Mouse (Mus musculus) forebrain, embryonic 12.5 days (tissue): ENCODE measurements at regions not wholly inside any gene's neighbourhood (a gene's known extent, or its start where the extent isn't known, plus 50 kb on each side); places are given as distances from the start of the nearest gene placed in this dataset.
A peak's percentile ranks its signal among the peaks of the same experiment; 100 is the strongest.

ENCODE experiments used
- ATAC-seq: fragments of 200-750 bp; cut with Nextera tagmentation; 2 replicates; pipeline ENCODE4 v1.8.0; 2017; ENCODE audit warnings: moderate TSS enrichment; ENCODE audit not compliant: low FRiP score
- H3K27ac ChIP-seq: fragments of 300-500 bp; sonication (generic); 2 replicates; pipeline ENCODE4 v1.5.1; 2016; ENCODE audit warnings: mild to moderate bottlenecking
- H3K27me3 ChIP-seq: fragments of 300-500 bp; sonication (generic); 2 replicates; pipeline ENCODE4 v1.6.1; 2016; ENCODE audit warnings: mild to moderate bottlenecking
- H3K36me3 ChIP-seq: fragments of 300-500 bp; sonication (generic); replicated peaks from 2 replicates; pipeline ENCODE4 v1.6.1; 2016; ENCODE audit warnings: mild to moderate bottlenecking
- H3K4me1 ChIP-seq: fragments of 300-500 bp; sonication (generic); 2 replicates; pipeline ENCODE4 v1.6.1; 2016
- H3K4me2 ChIP-seq: fragments of 300-500 bp; sonication (generic); 2 replicates; pipeline ENCODE4 v1.6.1; 2016; ENCODE audit warnings: mild to moderate bottlenecking, moderate library complexity
- H3K4me3 ChIP-seq: fragments of 300-500 bp; sonication (generic); replicated peaks from 2 replicates; pipeline ENCODE4 v1.5.1; 2016; ENCODE audit warnings: mild to moderate bottlenecking
- H3K9ac ChIP-seq: fragments of 300-500 bp; sonication (generic); 2 replicates; pipeline ENCODE4 v1.6.1; 2016; ENCODE audit warnings: mild to moderate bottlenecking
- H3K9me3 ChIP-seq: fragments of 300-500 bp; sonication (generic); 2 replicates; pipeline ENCODE4 v1.6.1; 2016
- WGBS: fragments of 180-500 bp; shearing (Covaris S2); methylation state at CpG from one replicate; pipeline ENCODE4 v1.1.7; 2016; 5-methylcytosine and 5-hydroxymethylcytosine counted together

GRCm38 (mm10) chr1:88946374-88946773 lies 123.8 kb upstream of the Sh3bp4 start:
- H3K9me3 ChIP-seq = peaks cover 4% of the 10 kb centered on the region; the same call in 1 of the 2 replicates
- no peak overlapping the region for H3K4me3 ChIP-seq
- 92% methylated on average over 8 of the region's 8 CpGs for WGBS
- no peaks in the 10 kb centered on the region for H3K4me1 ChIP-seq
- H3K4me2 ChIP-seq = no peak overlapping the region
- H3K36me3 ChIP-seq = no peaks in the 10 kb centered on the region
- no peak for ATAC-seq
- H3K27ac ChIP-seq = no peak overlapping the region
- H3K9ac ChIP-seq = no peak overlapping the region
- no peaks in the 10 kb centered on the region for H3K27me3 ChIP-seq

DNA sequence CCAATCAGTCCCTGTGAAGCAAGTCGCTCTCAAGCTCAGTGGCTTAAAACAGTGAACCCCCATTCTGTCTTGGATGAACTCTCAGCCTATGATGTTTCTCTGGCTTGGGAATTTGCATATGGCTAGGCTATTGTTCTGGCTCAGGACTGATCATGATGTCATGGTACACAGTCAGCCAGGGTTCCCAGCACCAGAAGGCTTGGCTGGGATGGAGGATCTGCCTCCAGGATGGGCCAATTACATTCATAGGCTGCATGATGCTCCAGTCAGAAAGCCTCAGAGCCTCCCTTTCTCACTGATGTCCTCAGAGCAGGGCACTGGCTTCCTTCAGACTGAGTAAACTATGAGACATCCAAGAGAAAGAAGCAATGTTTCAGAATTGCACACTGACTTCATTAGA lies 120.3 kb upstream of the Sh3bp4 start:
- H3K36me3 ChIP-seq = no peaks in the 10 kb centered on the region
- H3K4me3 ChIP-seq = no peak overlapping the region
- no peak for ATAC-seq
- peaks cover 4% of the 10 kb centered on the region; the same call in 1 of the 2 replicates for H3K9me3 ChIP-seq
- H3K4me1 ChIP-seq = no peaks in the 10 kb centered on the region
- no peak overlapping the region for H3K4me2 ChIP-seq
- no peak overlapping the region for H3K27ac ChIP-seq
- 70% methylated on average over 1 of the region's 1 CpGs for WGBS
- no peaks in the 10 kb centered on the region for H3K27me3 ChIP-seq
- H3K9ac ChIP-seq = no peak overlapping the region

GRCm38 (mm10) chr1:88953516-88953915 lies 116.7 kb upstream of the Sh3bp4 start:
- H3K27ac ChIP-seq = no peak overlapping the region
- H3K4me3 ChIP-seq = no peak overlapping the region
- no peak overlapping the region for H3K9ac ChIP-seq
- no peak for ATAC-seq
- 0 out of 2 replicates have a peak, but pooled peaks cover 3% of the 10 kb centered on the region for H3K27me3 ChIP-seq
- H3K4me2 ChIP-seq = no peak overlapping the region
- H3K4me1 ChIP-seq = no peaks in the 10 kb centered on the region
- peaks cover 4% of the 10 kb centered on the region; the same call in 1 of the 2 replicates for H3K9me3 ChIP-seq
- no peaks in the 10 kb centered on the region for H3K36me3 ChIP-seq
- WGBS = 87% methylated on average over 4 of the region's 4 CpGs

GRCm38 (mm10) chr1:88954784-88955183 lies 115.4 kb upstream of the Sh3bp4 start:
- H3K36me3 ChIP-seq = no peaks in the 10 kb centered on the region
- H3K27ac ChIP-seq = no peak overlapping the region
- 90% methylated on average over 5 of the region's 5 CpGs for WGBS
- no peaks in the 10 kb centered on the region for H3K9me3 ChIP-seq
- H3K9ac ChIP-seq = no peak overlapping the region
- no peak overlapping the region for H3K4me2 ChIP-seq
- no peak overlapping the region for H3K4me3 ChIP-seq
- H3K4me1 ChIP-seq = no peaks in the 10 kb centered on the region
- H3K27me3 ChIP-seq = 0 out of 2 replicates have a peak, but pooled peaks cover 3% of the 10 kb centered on the region
- no peak for ATAC-seq

GRCm38 (mm10) chr1:88957061-88957460 lies 113.2 kb upstream of the Sh3bp4 start:
- no peaks in the 10 kb centered on the region for H3K9me3 ChIP-seq

GRCm38 (mm10) chr1:88959715-88960114 lies 110.5 kb upstream of the Sh3bp4 start:
- Histone ChIP-seq H3K4me3 (no peak overlapping the region), H3K4me2 (no peak overlapping the region), H3K27me3 (0 out of 2 replicates have a peak, but pooled peaks cover 3% of the 10 kb centered on the region), H3K36me3 (no peaks in the 10 kb centered on the region), H3K27ac (no peak overlapping the region), H3K4me1 (no peaks in the 10 kb centered on the region), H3K9me3 (0 out of 2 replicates have a peak, but pooled peaks cover 2% of the 10 kb centered on the region), H3K9ac (no peak overlapping the region)
- WGBS = 66% methylated on average over 4 of the region's 4 CpGs
- ATAC-seq = no peak

More at GRCm38 (mm10) chr1:88957061-88957460, 113.2 kb upstream of the Sh3bp4 start:
- ATAC-seq = no peak
- no peak overlapping the region for H3K4me2 ChIP-seq
- 0 out of 2 replicates have a peak, but pooled peaks cover 3% of the 10 kb centered on the region for H3K27me3 ChIP-seq
- WGBS = 58% methylated on average over 5 of the region's 5 CpGs
- H3K4me3 ChIP-seq = no peak overlapping the region
- no peaks in the 10 kb centered on the region for H3K36me3 ChIP-seq
- H3K4me1 ChIP-seq = no peaks in the 10 kb centered on the region
- H3K9ac ChIP-seq = no peak overlapping the region
- H3K27ac ChIP-seq = no peak overlapping the region

GRCm38 (mm10) chr1:88960142-88960541 lies 110.1 kb upstream of the Sh3bp4 start:
- Histone ChIP-seq H3K4me1 (no peaks in the 10 kb centered on the region), H3K9ac (no peak overlapping the region), H3K27ac (no peak overlapping the region), H3K4me2 (no peak overlapping the region), H3K9me3 (0 out of 2 replicates have a peak, but pooled peaks cover 2% of the 10 kb centered on the region), H3K36me3 (no peaks in the 10 kb centered on the region), H3K27me3 (0 out of 2 replicates have a peak, but pooled peaks cover 3% of the 10 kb centered on the region), H3K4me3 (no peak overlapping the region)
- WGBS = 92% methylated on average over 11 of the region's 11 CpGs
- ATAC-seq = no peak

GRCm38 (mm10) chr1:88964045-88964747 lies 106.0 kb upstream of the Sh3bp4 start:
- no peak overlapping the region for H3K4me3 ChIP-seq
- H3K9ac ChIP-seq = no peak overlapping the region
- H3K27ac ChIP-seq = 0 out of 2 replicates have a peak overlapping the region, but pooled peaks have one; percentile 13
- no peaks in the 10 kb centered on the region for H3K27me3 ChIP-seq
- no peak for ATAC-seq
- no peaks in the 10 kb centered on the region for H3K4me1 ChIP-seq
- WGBS = 66% methylated on average over 14 of the region's 14 CpGs
- H3K9me3 ChIP-seq = 0 out of 2 replicates have a peak, but pooled peaks cover 2% of the 10 kb centered on the region
- no peaks in the 10 kb centered on the region for H3K36me3 ChIP-seq
- no peak overlapping the region for H3K4me2 ChIP-seq

DNA sequence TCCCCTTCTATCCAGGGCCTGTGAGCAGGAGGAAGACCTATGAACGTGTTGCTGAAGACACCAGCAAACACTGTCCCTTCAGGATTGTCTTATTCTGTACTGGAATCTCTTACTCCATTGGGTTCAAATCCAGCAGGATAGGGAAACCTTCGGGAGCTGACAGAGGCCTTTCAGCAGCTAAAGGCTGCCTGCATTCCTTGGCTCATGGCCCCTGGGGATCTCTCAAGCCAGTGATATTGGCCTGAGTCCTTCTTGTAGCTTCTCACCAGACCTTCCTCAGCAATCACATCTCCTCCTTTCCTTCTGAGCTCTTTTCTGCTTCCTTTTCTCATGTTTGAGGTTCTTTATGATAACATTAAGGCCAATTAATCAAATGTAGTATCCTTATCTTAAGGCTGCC lies 103.8 kb upstream of the Sh3bp4 start:
- Histone ChIP-seq H3K9ac (no peak overlapping the region), H3K4me2 (no peak overlapping the region), H3K36me3 (no peaks in the 10 kb centered on the region), H3K27me3 (no peaks in the 10 kb centered on the region), H3K9me3 (0 out of 2 replicates have a peak, but pooled peaks cover 2% of the 10 kb centered on the region), H3K4me1 (no peaks in the 10 kb centered on the region), H3K27ac (no peak overlapping the region), H3K4me3 (no peak overlapping the region)
- 80% methylated on average over 2 of the region's 2 CpGs for WGBS
- ATAC-seq = no peak

- no peak for ATAC-seq
- Histone ChIP-seq H3K4me2 (no peak overlapping the region), H3K36me3 (no peaks in the 10 kb centered on the region), H3K27me3 (no peaks in the 10 kb centered on the region), H3K9ac (no peak overlapping the region), H3K4me1 (peaks cover 6% of the 10 kb centered on the region; the same call in 1 of the 2 replicates), H3K4me3 (no peak overlapping the region), H3K27ac (no peak overlapping the region), H3K9me3 (0 out of 2 replicates have a peak, but pooled peaks cover 2% of the 10 kb centered on the region)
- 92% methylated on average over 7 of the region's 7 CpGs for WGBS
These were observed 102.1 kb upstream of the Sh3bp4 start for GRCm38 (mm10) chr1:88968142-88968541.

DNA sequence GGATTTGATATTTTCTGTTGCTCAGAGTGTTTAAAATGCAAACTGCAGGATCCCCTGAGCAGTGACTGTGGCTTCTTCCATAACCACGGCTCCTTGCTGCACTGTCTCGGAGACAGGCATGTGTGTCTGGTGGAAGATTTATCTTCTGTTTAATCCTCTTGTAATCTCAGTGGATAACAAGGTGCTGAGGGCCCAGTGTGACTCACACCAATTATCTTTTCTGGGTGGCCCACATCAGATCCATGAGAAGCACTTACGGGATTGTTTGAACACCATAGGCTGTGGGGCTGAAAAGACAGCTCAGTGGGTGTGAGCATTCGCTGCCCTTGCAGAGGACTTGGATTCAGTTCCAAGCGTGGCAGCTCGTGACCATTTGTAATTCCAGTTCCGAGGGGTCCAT lies 101.2 kb upstream of the Sh3bp4 start:
- H3K9me3 ChIP-seq = no peaks in the 10 kb centered on the region
- no peak overlapping the region for H3K9ac ChIP-seq
- no peak overlapping the region for H3K27ac ChIP-seq
- no peaks in the 10 kb centered on the region for H3K36me3 ChIP-seq
- H3K4me3 ChIP-seq = no peak overlapping the region
- ATAC-seq = no peak
- no peak overlapping the region for H3K4me2 ChIP-seq
- H3K4me1 ChIP-seq = peaks cover 6% of the 10 kb centered on the region; the same call in 1 of the 2 replicates
- WGBS = 78% methylated on average over 7 of the region's 7 CpGs
- H3K27me3 ChIP-seq = no peaks in the 10 kb centered on the region

GRCm38 (mm10) chr1:88969630-88970029 lies 100.6 kb upstream of the Sh3bp4 start:
- ATAC-seq = no peak
- Histone ChIP-seq H3K36me3 (no peaks in the 10 kb centered on the region), H3K4me2 (no peak overlapping the region), H3K27ac (no peak overlapping the region), H3K9me3 (no peaks in the 10 kb centered on the region), H3K4me1 (peaks cover 6% of the 10 kb centered on the region; the same call in 1 of the 2 replicates), H3K9ac (no peak overlapping the region), H3K4me3 (no peak overlapping the region), H3K27me3 (no peaks in the 10 kb centered on the region)
- 93% methylated on average over 3 of the region's 3 CpGs for WGBS

DNA sequence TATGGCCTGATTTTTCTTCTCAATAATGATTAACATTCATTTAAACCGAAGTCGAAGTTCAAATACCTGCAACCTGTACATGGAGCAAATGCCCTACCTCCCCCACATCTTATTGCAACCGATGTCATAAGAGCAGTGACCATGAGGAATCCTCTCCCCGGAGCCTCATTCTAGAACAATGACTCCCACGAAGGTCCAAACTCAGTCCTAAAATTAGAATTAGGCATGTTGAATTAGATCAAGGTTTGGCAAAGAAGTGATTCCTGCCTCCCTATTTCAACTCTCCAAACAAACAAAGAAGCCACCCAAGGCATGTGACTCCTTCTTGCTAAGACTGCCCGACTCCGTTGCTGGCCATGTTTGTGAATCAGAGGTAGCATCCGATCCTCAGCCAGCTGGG lies 94.1 kb upstream of the Sh3bp4 start:
- peaks cover 6% of the 10 kb centered on the region; the same call in 1 of the 2 replicates for H3K4me1 ChIP-seq
- H3K9me3 ChIP-seq = no peaks in the 10 kb centered on the region
- no peaks in the 10 kb centered on the region for H3K36me3 ChIP-seq
- no peak overlapping the region for H3K4me2 ChIP-seq
- no peak overlapping the region for H3K4me3 ChIP-seq
- no peak for ATAC-seq
- WGBS = 89% methylated on average over 8 of the region's 8 CpGs
- H3K9ac ChIP-seq = no peak overlapping the region
- no peak overlapping the region for H3K27ac ChIP-seq
- no peaks in the 10 kb centered on the region for H3K27me3 ChIP-seq
